Mouse (Mus musculus): ENCODE data around the gene Dock1.

DNA sequence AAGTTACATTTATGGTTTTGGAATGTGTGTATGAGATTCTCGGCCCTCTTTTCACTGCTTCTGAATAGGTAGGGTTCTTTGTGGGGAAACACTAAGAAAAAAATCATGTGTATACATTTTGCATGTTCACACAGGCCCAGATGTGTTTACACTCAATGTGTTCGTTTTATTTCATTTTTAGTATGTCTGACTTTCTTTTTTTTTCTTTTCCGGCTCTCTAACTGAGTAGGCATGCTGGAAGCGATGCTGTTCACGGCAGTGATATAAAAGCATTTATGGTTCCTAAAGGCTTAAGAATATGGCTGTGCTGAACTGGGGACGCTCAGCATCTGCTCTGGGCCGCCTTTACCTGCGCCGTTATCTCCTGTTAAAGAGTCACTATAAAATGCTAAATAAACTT, 52.5 kb downstream of the Dock1 start:
- TF ChIP-seq CTCF (IDR thresholded peaks at IDR 0.05; ENCODE audit: extremely low read depth, insufficient read depth, low read length): no peak
- TF ChIP-seq POLR2A (IDR thresholded peaks at IDR 0.05; ENCODE audit: extremely low read depth, insufficient read depth, low read length): no peak
